Mouse (Mus musculus) ovary, adult 18-20 months (tissue): ENCODE data around the gene Phlpp1.
A peak's percentile ranks its signal among the peaks of the same experiment; 100 is the strongest.

ENCODE experiments used
- DNase-seq: peaks from one replicate; pipeline ENCODE4 v3.0.0; 2022; ENCODE audit warnings: low spot score, mixed read lengths

Gene Phlpp1

GRCm38 (mm10) chr1:106171241-106172220, at the start of gene Phlpp1:
TSS of gene Phlpp1 (plus strand) at chr1:106171752.
- DNase-seq, result peak; percentile 100

- DNase-seq, result no peak
Observed at GRCm38 (mm10) chr1:106126601-106127000, 45.0 kb upstream of the Phlpp1 start.

- DNase-seq, result no peak
Observed at GRCm38 (mm10) chr1:106131697-106132349, 39.7 kb upstream of the Phlpp1 start.

- DNase-seq, result no peak
Observed at GRCm38 (mm10) chr1:106132350-106132700, 39.2 kb upstream of the Phlpp1 start.

GRCm38 (mm10) chr1:106138691-106139090, 32.9 kb upstream of the Phlpp1 start:
- DNase-seq, result no peak

GRCm38 (mm10) chr1:106139137-106139536, 32.4 kb upstream of the Phlpp1 start:
- DNase-seq, result no peak

- no peak for DNase-seq
Observed at GRCm38 (mm10) chr1:106142010-106142409, 29.5 kb upstream of the Phlpp1 start.

- no peak for DNase-seq
Observed at GRCm38 (mm10) chr1:106144534-106144933, 27.0 kb upstream of the Phlpp1 start.

- DNase-seq, result no peak
Observed at GRCm38 (mm10) chr1:106145055-106145454, 26.5 kb upstream of the Phlpp1 start.

- DNase-seq, result no peak
Observed at GRCm38 (mm10) chr1:106145565-106146190, 25.9 kb upstream of the Phlpp1 start.

- no peak for DNase-seq
Observed at GRCm38 (mm10) chr1:106148386-106149380, 22.9 kb upstream of the Phlpp1 start.

- DNase-seq, result no peak
Observed at GRCm38 (mm10) chr1:106151846-106152245, 19.7 kb upstream of the Phlpp1 start.

GRCm38 (mm10) chr1:106152742-106153141, 18.8 kb upstream of the Phlpp1 start:
- DNase-seq, result no peak

GRCm38 (mm10) chr1:106154590-106154989, 17.0 kb upstream of the Phlpp1 start:
- DNase-seq, result no peak

- DNase-seq, result no peak
Observed at GRCm38 (mm10) chr1:106155087-106155567, 16.4 kb upstream of the Phlpp1 start.

- DNase-seq, result no peak
Observed at GRCm38 (mm10) chr1:106155702-106156101, 15.8 kb upstream of the Phlpp1 start.

GRCm38 (mm10) chr1:106157961-106158515, 13.5 kb upstream of the Phlpp1 start:
- DNase-seq, result no peak

GRCm38 (mm10) chr1:106159667-106160066, 11.9 kb upstream of the Phlpp1 start:
- no peak for DNase-seq

- no peak for DNase-seq
Observed at GRCm38 (mm10) chr1:106160916-106161315, 10.6 kb upstream of the Phlpp1 start.

GRCm38 (mm10) chr1:106162581-106162980, 9.0 kb upstream of the Phlpp1 start:
- DNase-seq, result no peak

GRCm38 (mm10) chr1:106163401-106163800, 8.2 kb upstream of the Phlpp1 start:
- DNase-seq, result no peak
